Mouse (Mus musculus): ENCODE results near the gene Creb3l4.

- peak; percentile 29; the same call in 1 of the 2 replicates for TF ChIP-seq CTCF (IDR thresholded peaks at IDR 0.05; ENCODE audit: low read depth)
- no peak for TF ChIP-seq EP300 (IDR thresholded peaks at IDR 0.05; ENCODE audit: low read depth)
These were observed 40.8 kb upstream of the Creb3l4 start for GRCm38 (mm10) chr3:90284150-90284549.

Measured in liver, embryonic 14.5 days (tissue).